Mouse (Mus musculus) stomach, embryonic 14.5 days (tissue): ENCODE measurements at regions not wholly inside any gene's neighbourhood (a gene's known extent, or its start where the extent isn't known, plus 50 kb on each side); places are given as distances from the start of the nearest gene placed in this dataset.

Experiments used
- ATAC-seq: fragments of 200-750 bp; cut with Nextera tagmentation; 2 replicates; pipeline ENCODE4 v1.8.0; 2017; ENCODE audit warnings: low read depth, moderate TSS enrichment; ENCODE audit not compliant: insufficient number of reproducible peaks, insufficient read depth, low FRiP score
- H3K27ac ChIP-seq: fragments of 300-500 bp; sonication (generic); 2 replicates; pipeline ENCODE4 v1.5.1; 2014; ENCODE audit warnings: mild to moderate bottlenecking, low read length, moderate library complexity, mixed read lengths
- H3K27me3 ChIP-seq: fragments of 300-500 bp; sonication (generic); 2 replicates; pipeline ENCODE4 v1.6.1; 2014; ENCODE audit warnings: low read length, control low read depth, mixed read lengths; ENCODE audit not compliant: control insufficient read depth, insufficient read depth
- H3K36me3 ChIP-seq: fragments of 300-500 bp; sonication (generic); 2 replicates; pipeline ENCODE4 v1.6.1; 2014; ENCODE audit warnings: mild to moderate bottlenecking, control low read depth, low read length, moderate library complexity, mixed read lengths; ENCODE audit not compliant: control insufficient read depth, insufficient read depth
- H3K4me1 ChIP-seq: fragments of 300-500 bp; sonication (generic); 2 replicates; pipeline ENCODE4 v1.6.1; 2014; ENCODE audit warnings: low read length, control low read depth, mixed read lengths; ENCODE audit not compliant: control insufficient read depth, insufficient read depth
- H3K4me2 ChIP-seq: fragments of 300-500 bp; sonication (generic); replicated peaks from 2 replicates; pipeline ENCODE4 v1.6.1; 2014; ENCODE audit warnings: low read depth, low read length, control low read depth
- H3K4me3 ChIP-seq: fragments of 300-500 bp; sonication (generic); 2 replicates; pipeline ENCODE4 v1.5.1; 2014; ENCODE audit warnings: low read depth, low read length, control low read depth
- H3K9ac ChIP-seq: fragments of 300-500 bp; sonication (generic); replicated peaks from 2 replicates; pipeline ENCODE4 v1.6.1; 2014; ENCODE audit warnings: low read depth, mild to moderate bottlenecking, control low read depth, low read length, moderate library complexity, mixed read lengths
- H3K9me3 ChIP-seq: fragments of 300-500 bp; sonication (generic); 2 replicates; pipeline ENCODE4 v1.6.1; 2016; ENCODE audit warnings: low read depth, low read length, control low read depth; ENCODE audit not compliant: control insufficient read depth
- WGBS: fragments of 180-500 bp; shearing (Covaris S2); extraction: QIAGEN DNeasy Blood & Tissue Kit; methylation state at CpG from one replicate; pipeline ENCODE4 v1.1.7; 2014; 5-methylcytosine and 5-hydroxymethylcytosine counted together

DNA sequence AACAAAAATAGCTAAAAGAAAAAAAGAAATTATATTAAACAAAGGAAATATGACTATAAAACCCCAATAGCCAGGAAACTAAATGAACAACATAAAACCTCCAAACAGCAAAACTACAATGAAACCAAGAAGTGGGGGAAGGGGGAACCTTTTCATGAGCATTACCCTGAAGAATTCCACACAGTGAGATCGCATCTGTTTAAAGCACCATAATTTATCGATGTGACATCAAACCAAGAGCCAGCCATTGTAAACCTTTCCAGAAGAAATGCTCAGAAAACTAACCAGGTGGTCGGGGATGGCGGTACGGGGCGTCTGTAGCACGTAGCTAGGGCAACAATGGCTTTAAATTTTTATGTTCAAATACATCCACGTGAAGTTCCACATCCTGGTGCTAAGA is 214.8 kb upstream of the Spred2 start:
- no peak for ATAC-seq
- no peak overlapping the region for H3K4me3 ChIP-seq
- no peak overlapping the region for H3K27ac ChIP-seq
- no peak overlapping the region for H3K4me2 ChIP-seq
- H3K27me3 ChIP-seq, result no peaks in the 10 kb centered on the region
- no peaks in the 10 kb centered on the region for H3K36me3 ChIP-seq
- 64% methylated on average over 8 of the region's 8 CpGs for WGBS
- H3K9ac ChIP-seq, result no peak overlapping the region
- no peaks in the 10 kb centered on the region for H3K4me1 ChIP-seq
- no peaks in the 10 kb centered on the region for H3K9me3 ChIP-seq

GRCm38 (mm10) chr11:19713091-19713490 is 211.1 kb upstream of the Spred2 start:
- Histone ChIP-seq H3K4me2 (no peak overlapping the region), H3K9me3 (no peaks in the 10 kb centered on the region), H3K36me3 (no peaks in the 10 kb centered on the region), H3K27ac (no peak overlapping the region), H3K9ac (no peak overlapping the region), H3K4me3 (no peak overlapping the region), H3K4me1 (no peaks in the 10 kb centered on the region), H3K27me3 (no peaks in the 10 kb centered on the region)
- WGBS, result 86% methylated on average over 8 of the region's 8 CpGs
- no peak for ATAC-seq

GRCm38 (mm10) chr11:19713597-19713996 is 210.6 kb upstream of the Spred2 start:
- WGBS, result 81% methylated on average over 20 of the region's 20 CpGs
- Histone ChIP-seq H3K9me3 (no peaks in the 10 kb centered on the region), H3K9ac (no peak overlapping the region), H3K4me1 (no peaks in the 10 kb centered on the region), H3K4me3 (no peak overlapping the region), H3K27ac (no peak overlapping the region), H3K27me3 (no peaks in the 10 kb centered on the region), H3K4me2 (no peak overlapping the region), H3K36me3 (no peaks in the 10 kb centered on the region)
- ATAC-seq, result no peak

DNA sequence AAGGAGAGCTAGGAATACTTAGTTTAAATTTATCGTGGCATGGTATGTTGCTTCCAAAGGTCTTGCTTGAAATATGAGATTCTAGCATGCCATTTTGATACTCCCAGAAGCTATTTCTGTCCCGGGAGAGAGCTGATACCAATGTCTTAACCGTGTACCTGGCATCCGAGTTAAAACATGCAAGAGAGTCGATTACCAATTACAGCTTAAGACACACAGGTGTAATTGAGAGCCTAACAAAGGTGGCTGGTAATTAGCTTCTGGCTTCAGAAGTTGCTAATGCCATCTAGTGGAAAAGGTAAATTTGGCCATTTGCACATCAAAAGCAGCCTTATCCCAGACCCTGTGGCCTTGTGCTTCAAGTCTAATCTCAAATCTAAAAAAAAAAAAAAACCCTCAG is 210.0 kb upstream of the Spred2 start:
- no peaks in the 10 kb centered on the region for H3K9me3 ChIP-seq
- no peaks in the 10 kb centered on the region for H3K36me3 ChIP-seq
- H3K4me1 ChIP-seq, result no peaks in the 10 kb centered on the region
- H3K27me3 ChIP-seq, result no peaks in the 10 kb centered on the region
- no peak overlapping the region for H3K9ac ChIP-seq
- ATAC-seq, result no peak
- H3K27ac ChIP-seq, result no peak overlapping the region
- H3K4me2 ChIP-seq, result no peak overlapping the region
- WGBS, result 30% methylated on average over 5 of the region's 5 CpGs
- H3K4me3 ChIP-seq, result no peak overlapping the region

DNA sequence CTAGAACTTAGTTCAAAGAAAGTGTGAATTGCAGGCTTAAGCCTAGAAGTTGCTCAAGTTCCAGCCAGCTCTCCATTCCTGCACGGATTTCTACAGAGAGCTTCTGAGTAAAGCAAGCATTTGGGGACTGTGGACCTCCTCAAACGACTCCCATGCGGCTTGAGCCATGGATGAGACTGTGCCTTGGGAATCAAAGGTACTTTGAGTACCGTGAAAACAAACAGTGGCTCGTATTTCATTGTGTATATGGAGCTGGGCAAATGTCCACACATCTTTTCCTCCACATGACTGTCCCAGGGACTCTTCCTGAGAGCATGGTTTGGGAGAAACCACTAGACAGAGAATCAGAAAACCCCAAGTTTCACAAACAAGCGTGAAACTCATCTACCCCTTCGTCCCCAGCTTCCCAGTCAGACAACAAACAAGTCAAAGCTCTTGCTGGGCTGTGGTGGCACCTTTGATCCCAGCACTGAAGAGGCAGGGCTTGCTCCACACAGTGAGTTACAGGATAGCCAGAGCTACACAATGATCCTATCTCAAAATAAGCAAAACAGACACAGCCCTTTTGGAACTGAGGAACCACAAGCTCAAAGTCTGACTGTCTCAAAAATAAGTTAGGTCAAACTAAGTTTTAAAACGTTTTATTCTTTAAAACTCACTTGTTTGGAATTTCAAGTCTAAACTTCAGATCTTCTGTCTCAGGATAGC is 209.1 kb upstream of the Spred2 start:
- ATAC-seq, result no peak
- no peaks in the 10 kb centered on the region for H3K4me1 ChIP-seq
- no peak overlapping the region for H3K27ac ChIP-seq
- no peak overlapping the region for H3K9ac ChIP-seq
- no peaks in the 10 kb centered on the region for H3K27me3 ChIP-seq
- no peak overlapping the region for H3K4me2 ChIP-seq
- WGBS, result 29% methylated on average over 8 of the region's 8 CpGs
- no peaks in the 10 kb centered on the region for H3K36me3 ChIP-seq
- H3K4me3 ChIP-seq, result no peak overlapping the region
- no peaks in the 10 kb centered on the region for H3K9me3 ChIP-seq

DNA sequence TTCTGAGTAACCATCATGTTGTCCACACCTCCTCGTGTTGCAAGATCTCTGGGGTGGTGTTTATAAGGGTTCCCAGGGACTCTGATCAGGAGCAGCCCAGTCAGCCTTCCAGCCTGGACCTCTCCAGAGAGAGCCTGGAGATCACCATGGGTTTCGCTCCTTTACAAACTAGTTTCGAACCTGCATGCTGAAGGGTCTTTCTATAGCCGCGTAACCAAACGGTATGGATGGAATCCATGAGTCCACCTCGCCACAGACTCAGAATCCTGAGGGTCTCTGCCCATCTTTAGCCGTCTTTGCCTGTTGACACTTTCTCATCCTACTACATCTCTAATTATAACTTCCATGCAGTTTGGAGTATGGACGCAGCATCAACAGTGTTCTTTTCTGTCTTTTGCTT is 206.0 kb upstream of the Spred2 start:
- H3K4me1 ChIP-seq, result no peaks in the 10 kb centered on the region
- H3K27me3 ChIP-seq, result no peaks in the 10 kb centered on the region
- WGBS, result 96% methylated on average over 9 of the region's 9 CpGs
- H3K9ac ChIP-seq, result no peak overlapping the region
- no peaks in the 10 kb centered on the region for H3K9me3 ChIP-seq
- H3K36me3 ChIP-seq, result no peaks in the 10 kb centered on the region
- no peak overlapping the region for H3K27ac ChIP-seq
- H3K4me2 ChIP-seq, result no peak overlapping the region
- no peak for ATAC-seq
- H3K4me3 ChIP-seq, result no peak overlapping the region

DNA sequence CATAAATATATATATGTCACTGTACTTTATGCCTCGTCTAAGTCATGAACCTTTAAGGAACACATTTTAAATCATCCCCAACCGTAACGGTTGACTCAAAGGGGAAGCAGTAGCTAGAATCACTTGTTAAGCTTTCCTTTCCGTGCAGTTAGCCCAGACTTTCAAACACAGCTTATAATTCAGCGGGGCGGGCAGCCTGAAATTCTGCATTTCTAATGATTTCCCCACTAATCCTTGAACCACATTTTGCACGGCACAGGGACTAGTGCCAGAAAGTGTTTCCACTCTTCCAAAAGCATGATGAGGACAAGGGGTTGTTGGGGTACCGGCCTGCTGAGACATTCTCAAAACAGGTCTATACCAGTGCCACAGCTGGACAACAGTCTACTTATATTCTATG is 195.1 kb upstream of the Spred2 start:
- no peaks in the 10 kb centered on the region for H3K4me1 ChIP-seq
- no peaks in the 10 kb centered on the region for H3K27me3 ChIP-seq
- no peak for ATAC-seq
- no peak overlapping the region for H3K9ac ChIP-seq
- H3K4me2 ChIP-seq, result no peak overlapping the region
- no peaks in the 10 kb centered on the region for H3K36me3 ChIP-seq
- no peaks in the 10 kb centered on the region for H3K9me3 ChIP-seq
- H3K27ac ChIP-seq, result no peak overlapping the region
- WGBS, result 81% methylated on average over 8 of the region's 8 CpGs
- H3K4me3 ChIP-seq, result no peak overlapping the region

GRCm38 (mm10) chr11:19730747-19731146 is 193.4 kb upstream of the Spred2 start:
- Histone ChIP-seq H3K9me3 (no peaks in the 10 kb centered on the region), H3K9ac (no peak overlapping the region), H3K36me3 (no peaks in the 10 kb centered on the region), H3K27ac (no peak overlapping the region), H3K27me3 (no peaks in the 10 kb centered on the region), H3K4me2 (no peak overlapping the region), H3K4me3 (no peak overlapping the region), H3K4me1 (no peaks in the 10 kb centered on the region)
- ATAC-seq, result no peak
- 88% methylated on average over 5 of the region's 5 CpGs for WGBS

- 87% methylated on average over 7 of the region's 7 CpGs for WGBS
- Histone ChIP-seq H3K9ac (no peak overlapping the region), H3K9me3 (no peaks in the 10 kb centered on the region), H3K4me3 (no peak overlapping the region), H3K27ac (no peak overlapping the region), H3K4me2 (no peak overlapping the region), H3K27me3 (no peaks in the 10 kb centered on the region), H3K36me3 (no peaks in the 10 kb centered on the region), H3K4me1 (peaks cover 19% of the 10 kb centered on the region; the same call in 1 of the 2 replicates)
- ATAC-seq, result no peak
Measured at GRCm38 (mm10) chr11:19736076-19736475, 188.1 kb upstream of the Spred2 start.
